Mouse (Mus musculus): ENCODE measurements around the gene Adprhl2.

- no peak for TF ChIP-seq GATA1 (IDR thresholded peaks at IDR 0.05; ENCODE audit: low read length)
- no peak for TF ChIP-seq TAL1 (IDR thresholded peaks at IDR 0.05; ENCODE audit: low read length)
These were observed 33.3 kb downstream of the Adprhl2 start for GRCm38 (mm10) chr4:126288085-126288666.
